30 mouse cellular contexts compared by ENCODE assay signal in the genomic region with DNA sequence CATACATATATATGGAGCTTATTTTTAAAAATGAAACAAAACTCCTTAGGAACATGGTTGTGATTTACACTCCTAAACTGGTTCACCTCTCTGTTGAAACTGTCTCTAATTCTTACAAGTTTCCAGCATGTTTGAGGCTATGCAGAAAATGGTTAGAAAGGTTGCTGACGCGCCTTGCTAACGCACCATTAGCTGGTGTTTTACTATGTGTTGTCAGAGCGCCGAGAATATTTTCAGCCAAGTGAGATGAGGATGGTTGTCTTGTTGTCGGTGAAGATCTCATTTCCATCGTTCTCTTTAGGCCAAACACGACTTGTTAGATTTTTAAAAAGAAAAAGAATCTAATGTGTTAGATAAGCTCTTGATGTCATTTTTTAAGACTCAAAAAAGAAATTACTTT.
"Had no signal": no experiment of that assay in that cellular context is flagged by ENCODE, and none has a peak within 500 bp of the region (broad histone marks: within the 10 kb centered on the region; RNA-seq: fewer than 3 reads in every experiment).

No protein-coding gene starts in this region.

- DNase-seq: liver; liver, embryonic 13.5 days; liver, postnatal 0 days; lung, adult 18-20 months; lung, adult 2 months; lung, embryonic 14.5 days; lung, postnatal 10 days; lung, postnatal 14 days; lung, postnatal 36 days; lung, postnatal 4 days had no signal

- H3K4me3 ChIP-seq: limb, embryonic 10.5 days; limb, embryonic 12.5 days; limb, embryonic 13.5 days; limb, embryonic 15.5 days; liver, embryonic 12.5 days; liver, embryonic 13.5 days; liver, embryonic 15.5 days; lung, embryonic 15.5 days; megakaryocyte, embryonic 14.5 days; midbrain, embryonic 12.5 days; midbrain, embryonic 13.5 days; midbrain, embryonic 15.5 days; myocyte; neural tube, embryonic 12.5 days had no signal

- H3K9ac ChIP-seq: limb, embryonic 12.5 days; limb, embryonic 13.5 days; limb, embryonic 15.5 days; liver, embryonic 12.5 days; liver, embryonic 13.5 days; liver, embryonic 14.5 days; liver, embryonic 15.5 days; liver, postnatal 0 days; lung, embryonic 14.5 days; lung, embryonic 15.5 days; midbrain, embryonic 12.5 days; midbrain, embryonic 13.5 days; neural tube, embryonic 12.5 days had no signal

- H3K4me1 ChIP-seq: limb, embryonic 13.5 days had no signal

- H3K36me3 ChIP-seq: lung, embryonic 15.5 days; midbrain, embryonic 12.5 days; midbrain, embryonic 13.5 days; midbrain, embryonic 15.5 days; neural tube, embryonic 12.5 days had no signal

- ATAC-seq: liver, embryonic 12.5 days; liver, postnatal 0 days; lung, postnatal 0 days; midbrain, embryonic 16.5 days had no signal

- H3K4me2 ChIP-seq: limb, embryonic 12.5 days; limb, embryonic 13.5 days; limb, embryonic 15.5 days; liver, embryonic 11.5 days; liver, embryonic 12.5 days; liver, embryonic 13.5 days; liver, embryonic 15.5 days; lung, embryonic 14.5 days; lung, embryonic 15.5 days; midbrain, embryonic 11.5 days; midbrain, embryonic 15.5 days; neural tube, embryonic 12.5 days had no signal

- H3K27ac ChIP-seq: limb, embryonic 10.5 days; limb, embryonic 12.5 days; limb, embryonic 13.5 days; limb, embryonic 15.5 days; liver, embryonic 12.5 days; liver, embryonic 13.5 days; liver, embryonic 14.5 days; liver, embryonic 15.5 days; lung, embryonic 15.5 days; macrophage; midbrain, embryonic 12.5 days; midbrain, embryonic 13.5 days; midbrain, embryonic 15.5 days; neural tube, embryonic 12.5 days had no signal

- H3K27me3 ChIP-seq: limb, embryonic 13.5 days; limb, embryonic 15.5 days; liver, embryonic 12.5 days; liver, embryonic 13.5 days; liver, embryonic 15.5 days; lung, embryonic 15.5 days; megakaryocyte, embryonic 14.5 days had no signal

- H3K9me3 ChIP-seq: limb, embryonic 10.5 days; limb, embryonic 12.5 days; limb, embryonic 13.5 days; limb, embryonic 15.5 days; liver, embryonic 12.5 days; liver, embryonic 13.5 days; liver, embryonic 15.5 days; lung, embryonic 15.5 days; megakaryocyte, embryonic 14.5 days; midbrain, embryonic 10.5 days; midbrain, embryonic 12.5 days; midbrain, embryonic 13.5 days; midbrain, embryonic 15.5 days; neural tube, embryonic 12.5 days had no signal
